Mouse (Mus musculus): ENCODE measurements around the gene Canx. TPM values are rescaled to one million over a fixed set of nuclear protein-coding genes. Genes with fewer than 3 reads are reported as not detected.

Gene Canx
- polyA plus RNA-seq, 1 experiment from 2014 or later: 130 TPM

- no peak for DNase-seq
- Histone ChIP-seq H3K4me3 (ENCODE audit: low read depth, low read length) (no peak overlapping the region), H3K36me3 (replicated peaks; ENCODE audit: insufficient read depth, low read length) (peaks cover 15% of the 10 kb centered on the region; the same call in 1 of the 2 replicates), H3K27ac (ENCODE audit: low read depth) (peak overlapping the region; percentile 63), H3K4me2 (ENCODE audit: low read depth, low read length) (peak overlapping the region; percentile 1; the same call in 1 of the 2 replicates), H3K27me3 (ENCODE audit: insufficient read depth, low read length) (no peaks in the 10 kb centered on the region), H3K9me3 (ENCODE audit: low read length) (no peaks in the 10 kb centered on the region), H3K9ac (replicated peaks) (no peak overlapping the region), H3K4me1 (ENCODE audit: insufficient read depth) (peaks cover 27% of the 10 kb centered on the region)
- WGBS (ENCODE audit: insufficient replicate concordance): 46% methylated on average over 1 of the region's 1 CpGs
- ATAC-seq: no peak
- TF ChIP-seq CTCF (IDR thresholded peaks at IDR 0.05; ENCODE audit: low read depth) (no peak), EP300 (IDR thresholded peaks at IDR 0.05; ENCODE audit: low read depth) (no peak)
Observed at GRCm38 (mm10) chr11:50286428-50286827, 39.0 kb downstream of the Canx start.

GRCm38 (mm10) chr11:50285696-50286095 is 39.8 kb downstream of the Canx start:
- no peak overlapping the region for H3K4me2 ChIP-seq (ENCODE audit: low read depth, low read length)
- no peak overlapping the region for H3K27ac ChIP-seq (ENCODE audit: low read depth)
- no peak overlapping the region for H3K4me3 ChIP-seq (ENCODE audit: low read depth, low read length)
- H3K9me3 ChIP-seq (ENCODE audit: low read length): no peaks in the 10 kb centered on the region
- peaks cover 27% of the 10 kb centered on the region for H3K4me1 ChIP-seq (ENCODE audit: insufficient read depth)
- ATAC-seq: no peak
- no peak for DNase-seq
- H3K9ac ChIP-seq (replicated peaks): no peak overlapping the region
- no peaks in the 10 kb centered on the region for H3K27me3 ChIP-seq (ENCODE audit: insufficient read depth, low read length)
- 88% methylated on average over 7 of the region's 7 CpGs for WGBS (ENCODE audit: insufficient replicate concordance)
- peaks cover 15% of the 10 kb centered on the region; the same call in 1 of the 2 replicates for H3K36me3 ChIP-seq (replicated peaks; ENCODE audit: insufficient read depth, low read length)
- no peak for TF ChIP-seq CTCF (IDR thresholded peaks at IDR 0.05; ENCODE audit: low read depth)

GRCm38 (mm10) chr11:50285263-50285662 is 40.2 kb downstream of the Canx start:
- Histone ChIP-seq H3K27me3 (ENCODE audit: insufficient read depth, low read length) (no peaks in the 10 kb centered on the region), H3K4me1 (ENCODE audit: insufficient read depth) (peaks cover 24% of the 10 kb centered on the region), H3K9me3 (ENCODE audit: low read length) (no peaks in the 10 kb centered on the region), H3K9ac (replicated peaks) (no peak overlapping the region), H3K36me3 (replicated peaks; ENCODE audit: insufficient read depth, low read length) (peaks cover 15% of the 10 kb centered on the region; the same call in 1 of the 2 replicates), H3K4me2 (ENCODE audit: low read depth, low read length) (no peak overlapping the region), H3K27ac (ENCODE audit: low read depth) (no peak overlapping the region), H3K4me3 (ENCODE audit: low read depth, low read length) (no peak overlapping the region)
- 83% methylated on average over 5 of the region's 5 CpGs for WGBS (ENCODE audit: insufficient replicate concordance)
- TF ChIP-seq CTCF (IDR thresholded peaks at IDR 0.05; ENCODE audit: low read depth) (no peak), EP300 (IDR thresholded peaks at IDR 0.05; ENCODE audit: low read depth) (no peak)
- DNase-seq: no peak
- ATAC-seq: no peak

- Histone ChIP-seq H3K4me2 (ENCODE audit: low read depth, low read length) (no peak overlapping the region), H3K9me3 (ENCODE audit: low read length) (no peaks in the 10 kb centered on the region), H3K36me3 (replicated peaks; ENCODE audit: insufficient read depth, low read length) (no peaks in the 10 kb centered on the region; the same call in 1 of the 2 replicates), H3K27ac (ENCODE audit: low read depth) (no peak overlapping the region), H3K4me3 (ENCODE audit: low read depth, low read length) (no peak overlapping the region), H3K4me1 (ENCODE audit: insufficient read depth) (peaks cover 11% of the 10 kb centered on the region), H3K27me3 (ENCODE audit: insufficient read depth, low read length) (no peaks in the 10 kb centered on the region), H3K9ac (replicated peaks) (no peak overlapping the region)
- no peak for DNase-seq
- 49% methylated on average over 1 of the region's 1 CpGs for WGBS (ENCODE audit: insufficient replicate concordance)
- TF ChIP-seq CTCF (IDR thresholded peaks at IDR 0.05; ENCODE audit: low read depth) (no peak), EP300 (IDR thresholded peaks at IDR 0.05; ENCODE audit: low read depth) (no peak)
- no peak for ATAC-seq
Observed at GRCm38 (mm10) chr11:50280053-50280452, 45.4 kb downstream of the Canx start.

- H3K27ac ChIP-seq (ENCODE audit: low read depth): no peak overlapping the region
- WGBS (ENCODE audit: insufficient replicate concordance): 84% methylated on average over 4 of the region's 4 CpGs
- H3K4me2 ChIP-seq (ENCODE audit: low read depth, low read length): no peak overlapping the region
- H3K9ac ChIP-seq (replicated peaks): no peak overlapping the region
- H3K4me3 ChIP-seq (ENCODE audit: low read depth, low read length): no peak overlapping the region
- DNase-seq (no peak), ATAC-seq (no peak)
- H3K36me3 ChIP-seq (replicated peaks; ENCODE audit: insufficient read depth, low read length): no peaks in the 10 kb centered on the region; the same call in 1 of the 2 replicates
- no peaks in the 10 kb centered on the region for H3K9me3 ChIP-seq (ENCODE audit: low read length)
- H3K27me3 ChIP-seq (ENCODE audit: insufficient read depth, low read length): no peaks in the 10 kb centered on the region
- peaks cover 11% of the 10 kb centered on the region for H3K4me1 ChIP-seq (ENCODE audit: insufficient read depth)
- no peak for TF ChIP-seq CTCF (IDR thresholded peaks at IDR 0.05; ENCODE audit: low read depth)
- TF ChIP-seq EP300 (IDR thresholded peaks at IDR 0.05; ENCODE audit: low read depth): no peak
Observed at GRCm38 (mm10) chr11:50279005-50279404, 46.5 kb downstream of the Canx start.

GRCm38 (mm10) chr11:50277706-50278105 is 47.8 kb downstream of the Canx start:
- DNase-seq (no peak), ATAC-seq (no peak)
- no peaks in the 10 kb centered on the region; the same call in 1 of the 2 replicates for H3K36me3 ChIP-seq (replicated peaks; ENCODE audit: insufficient read depth, low read length)
- TF ChIP-seq CTCF (IDR thresholded peaks at IDR 0.05; ENCODE audit: low read depth) (no peak), EP300 (IDR thresholded peaks at IDR 0.05; ENCODE audit: low read depth) (no peak)
- H3K27ac ChIP-seq (ENCODE audit: low read depth): no peak overlapping the region
- H3K4me1 ChIP-seq (ENCODE audit: insufficient read depth): peaks cover 11% of the 10 kb centered on the region
- no peaks in the 10 kb centered on the region for H3K27me3 ChIP-seq (ENCODE audit: insufficient read depth, low read length)
- WGBS (ENCODE audit: insufficient replicate concordance): 86% methylated on average over 6 of the region's 6 CpGs
- H3K9ac ChIP-seq (replicated peaks): no peak overlapping the region
- no peaks in the 10 kb centered on the region for H3K9me3 ChIP-seq (ENCODE audit: low read length)
- no peak overlapping the region for H3K4me3 ChIP-seq (ENCODE audit: low read depth, low read length)
- H3K4me2 ChIP-seq (ENCODE audit: low read depth, low read length): no peak overlapping the region

- Histone ChIP-seq H3K27me3 (ENCODE audit: insufficient read depth, low read length) (no peaks in the 10 kb centered on the region), H3K9ac (replicated peaks) (no peak overlapping the region), H3K27ac (ENCODE audit: low read depth) (no peak overlapping the region), H3K4me2 (ENCODE audit: low read depth, low read length) (no peak overlapping the region), H3K4me1 (ENCODE audit: insufficient read depth) (peaks cover 11% of the 10 kb centered on the region), H3K36me3 (replicated peaks; ENCODE audit: insufficient read depth, low read length) (no peaks in the 10 kb centered on the region; the same call in 1 of the 2 replicates), H3K9me3 (ENCODE audit: low read length) (no peaks in the 10 kb centered on the region), H3K4me3 (ENCODE audit: low read depth, low read length) (no peak overlapping the region)
- ATAC-seq (no peak), DNase-seq (peak; percentile 10)
- peak; percentile 29 for TF ChIP-seq CTCF (IDR thresholded peaks at IDR 0.05; ENCODE audit: low read depth)
- TF ChIP-seq EP300 (IDR thresholded peaks at IDR 0.05; ENCODE audit: low read depth): no peak
Observed at GRCm38 (mm10) chr11:50277025-50277424, 48.4 kb downstream of the Canx start.

All from liver, postnatal 0 days (tissue).